Mouse (Mus musculus) olfactory bulb, adult 2 months (tissue): Measurements from ENCODE around the gene Hist3h2ba.

Source experiments
- CTCF ChIP-seq: fragments of 200-500 bp; IDR thresholded peaks from 2 replicates; pipeline ENCODE4 v1.5.1; 2012; ENCODE audit warnings: low read depth, mild to moderate bottlenecking, low read length, moderate library complexity; ENCODE audit not compliant: insufficient read depth
- POLR2A ChIP-seq: fragments of 200-500 bp; IDR thresholded peaks from 2 replicates; pipeline ENCODE4 v1.6.1; 2012; ENCODE audit warnings: mild to moderate bottlenecking, low read depth, low read length, moderate library complexity; ENCODE audit not compliant: insufficient read depth

GRCm38 (mm10) chr11:58977150-58977549, 28.4 kb downstream of the Hist3h2ba start:
- TF ChIP-seq CTCF = no peak
- TF ChIP-seq POLR2A = no peak
